In the genomic region with DNA sequence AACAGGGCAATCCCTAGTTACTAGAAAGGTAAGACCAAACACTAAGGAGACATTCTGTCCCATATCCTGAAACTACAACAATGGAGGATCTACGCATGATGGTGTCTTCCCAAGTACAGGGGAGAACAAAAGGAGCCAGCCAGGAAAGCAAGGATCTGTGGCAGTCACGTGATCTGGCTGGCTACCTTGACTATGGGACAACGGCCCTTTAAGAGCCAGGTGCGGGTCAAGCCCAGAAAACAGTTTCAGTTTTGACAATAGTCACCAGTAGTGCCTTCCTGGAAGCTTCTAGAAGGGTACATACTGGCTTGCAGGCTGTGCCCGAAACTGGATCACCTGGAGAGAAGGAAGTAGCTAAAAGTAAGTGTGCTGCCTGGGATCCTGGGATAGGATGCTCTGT, we compare ENCODE assay signal across 23 mouse cellular contexts. TPM values are rescaled to one million over a fixed set of nuclear protein-coding genes. Genes with fewer than 3 reads are reported as not detected.
DNase-seq lines count a peak whose midpoint lies in the region; ATAC-seq and TF ChIP-seq lines count a peak whose summit lies in the region.
"Had no signal": no experiment of that assay in that cellular context is flagged by ENCODE, and none has a peak within 500 bp of the region (broad histone marks: within the 10 kb centered on the region; RNA-seq: fewer than 3 reads in every experiment).

A gene (plus strand): TSS at position 237 of the 400 bp plus-strand sequence.

- DNase-seq in kidney, adult 11 months, result peak; percentile 30
- DNase-seq in kidney, postnatal 10 days, result no peak
- DNase-seq in lung, adult 18-20 months, result peak; percentile 42 to 49
- DNase-seq in lung, postnatal 25 days (ENCODE audit: low spot score), result no peak
- no peak for DNase-seq in CH12.LX (ENCODE audit: extremely low read depth)
- no peak for DNase-seq in large intestine, adult 2 months (ENCODE audit: low read depth, low spot score)
- no peak for DNase-seq in left cerebral cortex, adult 9 months (ENCODE audit: low spot score in 2 of 2)
- no peak for DNase-seq in hindbrain, postnatal 0 days (ENCODE audit: low spot score)
- DNase-seq: adrenal gland, postnatal 14 days; cerebellum, adult 11-12 months; cerebellum, adult 9-10 months; cerebellum, postnatal 25 days; gastrocnemius, postnatal 36 days; heart, adult 18-20 months; heart, postnatal 10 days; heart, postnatal 4 days had no signal

- no peak for TF ChIP-seq POLR2A in CH12.LX (IDR thresholded peaks at IDR 0.05; ENCODE audit: low read depth, low read length)

- no peaks in the 10 kb centered on the region for H3K79me2 ChIP-seq in CH12.LX (replicated peaks; ENCODE audit: control insufficient read depth, extremely low read depth, insufficient read depth, poor library complexity, severe bottlenecking)

- no peak for ATAC-seq in hindbrain, postnatal 0 days
- ATAC-seq: activated CD4-positive, CD25-positive, alpha-beta regulatory T cell, adult 4 months; forebrain, embryonic 15.5 days had no signal

- 33% methylated on average over 5 of the region's 5 CpGs for whole genome bisulfite sequencing in large intestine, adult 2 months
- 87% methylated on average over 5 of the region's 5 CpGs for WGBS in hindbrain, postnatal 0 days

- no peak within 1 kb of the TSS for H3K4me3 ChIP-seq in CH12.LX (replicated peaks in 1 of 3; ENCODE audit: low read depth in 2 of 3, low read length in 2 of 3, poor library complexity in 1 of 3)
- no peak within 1 kb of the TSS for H3K4me3 ChIP-seq in hindbrain, postnatal 0 days (ENCODE audit: low read length)
- H3K4me3 ChIP-seq: embryonic facial prominence, embryonic 12.5 days; forebrain, embryonic 15.5 days; heart, embryonic 10.5 days; hindbrain, embryonic 12.5 days had no signal

- no peak within 1 kb of the TSS for H3K4me2 ChIP-seq in CH12.LX (ENCODE audit: insufficient read depth, low read depth, poor library complexity, severe bottlenecking)
- no peak within 1 kb of the TSS for H3K4me2 ChIP-seq in hindbrain, postnatal 0 days (ENCODE audit: low read depth, low read length)
- H3K4me2 ChIP-seq: embryonic facial prominence, embryonic 12.5 days; forebrain, embryonic 15.5 days; hindbrain, embryonic 12.5 days had no signal

- no peaks in the 10 kb centered on the region for H3K27me3 ChIP-seq in CH12.LX (replicated peaks)
- no peaks in the 10 kb centered on the region for H3K27me3 ChIP-seq in hindbrain, postnatal 0 days (ENCODE audit: insufficient read depth, low read length)
- H3K27me3 ChIP-seq: embryonic facial prominence, embryonic 12.5 days; forebrain, embryonic 15.5 days; hindbrain, embryonic 12.5 days had no signal

- no peak for TF ChIP-seq CTCF in CH12.LX (conservative IDR thresholded peaks at IDR 0.05 in 1 of 2, IDR thresholded peaks at IDR 0.05 in 1 of 2; ENCODE audit: low read depth in 2 of 2, low read length in 2 of 2)
- TF ChIP-seq CTCF in hindbrain, postnatal 0 days (IDR thresholded peaks at IDR 0.05; ENCODE audit: low read depth), result no peak

- H3K36me3 ChIP-seq in CH12.LX (replicated peaks in 1 of 2; ENCODE audit: control insufficient read depth in 1 of 2, insufficient read depth in 1 of 2, low read length in 1 of 2), result no peaks in the 10 kb centered on the region
- H3K36me3 ChIP-seq in hindbrain, postnatal 0 days (ENCODE audit: insufficient read depth, low read length), result no peaks in the 10 kb centered on the region
- H3K36me3 ChIP-seq: embryonic facial prominence, embryonic 12.5 days; forebrain, embryonic 15.5 days; heart, embryonic 10.5 days; hindbrain, embryonic 12.5 days had no signal

- peaks cover 2 to 38% of the 10 kb centered on the region in 2 experiments; a peak in 2 of 4 replicates for H3K4me1 ChIP-seq in CH12.LX (ENCODE audit: control insufficient read depth in 1 of 2, insufficient read depth in 2 of 2)
- no peaks in the 10 kb centered on the region for H3K4me1 ChIP-seq in hindbrain, postnatal 0 days (ENCODE audit: insufficient read depth, low read length)
- H3K4me1 ChIP-seq: embryonic facial prominence, embryonic 12.5 days; forebrain, embryonic 15.5 days; hindbrain, embryonic 12.5 days had no signal

- no peak for TF ChIP-seq RAD21 in CH12.LX (IDR thresholded peaks at IDR 0.05; ENCODE audit: low read depth, low read length)

- dilution Hi-C loops in CH12.LX (cut with MboI; ENCODE audit: extremely low pct_ligation_motif_present, extremely low pct_unique_long_range_greater_than_20kb, low sequenced_read_pairs), result no loop called here

- H3K9ac ChIP-seq in CH12.LX (ENCODE audit: insufficient read depth, low read depth), result no peak within 1 kb of the TSS
- H3K9ac ChIP-seq in hindbrain, postnatal 0 days (replicated peaks; ENCODE audit: low read length), result no peak within 1 kb of the TSS
- H3K9ac ChIP-seq: embryonic facial prominence, embryonic 12.5 days; forebrain, embryonic 15.5 days; hindbrain, embryonic 12.5 days had no signal

- in situ Hi-C loops in CH12.LX (cut with MboI; ENCODE audit: low pct_ligation_motif_present, low pct_unique_long_range_greater_than_20kb, low sequenced_read_pairs), result no loop called here

- no peak for TF ChIP-seq EP300 in CH12.LX (IDR thresholded peaks at IDR 0.05; ENCODE audit: low read length)

- H3K27ac ChIP-seq in CH12.LX (ENCODE audit: insufficient read depth, low read depth), result no peak within 1 kb of the TSS
- H3K27ac ChIP-seq in hindbrain, postnatal 0 days, result no peak within 1 kb of the TSS
- H3K27ac ChIP-seq: embryonic facial prominence, embryonic 12.5 days; forebrain, embryonic 15.5 days; heart, embryonic 10.5 days; hindbrain, embryonic 12.5 days had no signal

- no peaks in the 10 kb centered on the region for H3K9me3 ChIP-seq in CH12.LX (replicated peaks; ENCODE audit: low read length)
- H3K9me3 ChIP-seq in hindbrain, postnatal 0 days (ENCODE audit: low read length), result no peaks in the 10 kb centered on the region
- H3K9me3 ChIP-seq: embryonic facial prominence, embryonic 12.5 days; forebrain, embryonic 15.5 days; heart, embryonic 10.5 days; hindbrain, embryonic 12.5 days had no signal

TF ChIP-seq in CH12.LX, 34 proteins besides CTCF, POLR2A, EP300 and RAD21:
- TF ChIP-seq SMC3 (IDR thresholded peaks at IDR 0.05; ENCODE audit: low read depth, low read length), result no peak
- TF ChIP-seq KAT2A (IDR thresholded peaks at IDR 0.05; ENCODE audit: insufficient replicate concordance, low read length), result no peak
- TF ChIP-seq BHLHE40 (IDR thresholded peaks at IDR 0.05; ENCODE audit: low read depth, low read length), result peak; percentile 57
- no peak for TF ChIP-seq SIN3A (IDR thresholded peaks at IDR 0.05; ENCODE audit: low read length)
- no peak for TF ChIP-seq JUND (conservative IDR thresholded peaks at IDR 0.05; ENCODE audit: low read depth, low read length)
- TF ChIP-seq ZKSCAN1 (IDR thresholded peaks at IDR 0.05; ENCODE audit: borderline replicate concordance, low read depth, low read length), result no peak
- no peak for TF ChIP-seq NRF1 (IDR thresholded peaks at IDR 0.05; ENCODE audit: low read depth, low read length)
- peak; percentile 61 for TF ChIP-seq USF1 (IDR thresholded peaks at IDR 0.05; ENCODE audit: low read depth, low read length)
- peak; percentile 55 for TF ChIP-seq USF2 (conservative IDR thresholded peaks at IDR 0.05; ENCODE audit: low read depth, low read length)

RNA-seq across cellular contexts. Expression of the gene that starts here (rescaled TPM):
- 0.04 TPM in 1 of 2 replicates, not detected in the other for total RNA-seq in CH12.LX (2012; rRNA removed)
- not detected in 2 replicates for total RNA-seq in CH12.LX (2014; rRNA removed)
- 0.19 and 0.21 TPM in 2 replicates for polyA plus RNA-seq in CH12.LX (2012; ENCODE audit: insufficient read length, low read depth)
- polyA plus RNA-seq in large intestine, adult 2 months (2012; rRNA removed), result 748 and 1,411 TPM in 2 replicates
- not detected in 2 replicates for total RNA-seq in hindbrain, postnatal 0 days (2014; rRNA removed)
- polyA plus RNA-seq in hindbrain, postnatal 0 days (2015; fragmentation: Nextera tagmentation; extraction: Ambion mirVana), result not detected in 2 replicates
- total RNA-seq: heart, postnatal 10 days; heart, postnatal 4 days had no signal
- polyA plus RNA-seq: cortical plate, adult 2 months; embryonic facial prominence, embryonic 12.5 days; forebrain, embryonic 11.5 days; forebrain, embryonic 15.5 days; heart, embryonic 10.5 days; hindbrain, embryonic 12.5 days had no signal

Comparison
In these comparisons a context has a peak if more than half of its experiments do, and no peak if none do; other contexts are left out.
1. RNA of the gene that starts here (polyA plus RNA-seq): 748 to 1,411 TPM in large intestine, adult 2 months; 0.19 to 0.21 TPM in CH12.LX and not detected in hindbrain, postnatal 0 days; every median in the first group is over 100 times any median in the second.
2. DNase-seq: peak in kidney, adult 11 months (single experiment) and lung, adult 18-20 months (2 of 2); none in kidney, postnatal 10 days (single experiment), lung, postnatal 25 days (single experiment), CH12.LX (single experiment), large intestine, adult 2 months (single experiment), left cerebral cortex, adult 9 months (0 of 2) and hindbrain, postnatal 0 days (single experiment).